Mouse (Mus musculus): ENCODE measurements around the gene Ndufs7.

DNA sequence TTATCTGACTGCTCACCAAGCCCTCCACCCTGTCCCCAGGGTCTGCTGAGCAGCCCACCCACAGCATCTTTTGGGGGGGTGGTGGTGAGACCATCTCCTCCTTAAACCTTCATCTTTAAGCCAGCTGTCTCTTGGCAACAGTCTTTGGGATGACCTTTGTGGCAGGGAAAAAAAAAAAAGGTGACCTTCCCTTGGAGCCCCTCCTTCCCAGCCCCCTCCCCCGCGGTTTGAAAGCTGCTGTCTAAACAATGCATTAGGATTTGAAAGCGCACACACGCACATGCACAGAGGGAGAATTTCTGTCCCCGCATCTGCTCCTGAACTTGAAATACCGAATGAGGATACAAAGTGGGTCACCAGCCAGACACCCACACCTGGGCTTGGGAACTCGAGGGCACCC, 44.9 kb upstream of the Ndufs7 start:
- no peak for TF ChIP-seq POLR2A (IDR thresholded peaks at IDR 0.05; ENCODE audit: borderline replicate concordance, extremely low read depth, insufficient read depth, insufficient read length, poor library complexity, severe bottlenecking)
- TF ChIP-seq CTCF (IDR thresholded peaks at IDR 0.05; ENCODE audit: borderline replicate concordance, extremely low read depth, insufficient read depth, insufficient read length), result no peak
